Mouse (Mus musculus) cerebellum, adult 2 months (tissue): ENCODE results near the gene Nelfb. TPM values are rescaled to one million over a fixed set of nuclear protein-coding genes. Genes with fewer than 3 reads are reported as not detected.

Experiments used
- DNase-seq, 2 experiments: peaks; one replicate each; pipeline ENCODE4 v3.0.0; 2021
- H3K27ac ChIP-seq: fragments of 200-500 bp; 2 replicates; pipeline ENCODE4 v1.5.1; 2012; ENCODE audit warnings: low read length, control low read depth, inconsistent platforms; ENCODE audit not compliant: insufficient read depth
- H3K27me3 ChIP-seq: fragments of 200-500 bp; 2 replicates; pipeline ENCODE4 v1.6.1; 2012; ENCODE audit warnings: inconsistent platforms, mild to moderate bottlenecking, low read length, moderate library complexity; ENCODE audit not compliant: control insufficient read depth, insufficient read depth
- H3K4me1 ChIP-seq: fragments of 200-500 bp; 2 replicates; pipeline ENCODE4 v1.6.1; 2011; ENCODE audit warnings: low read length; ENCODE audit not compliant: control insufficient read depth, insufficient read depth
- H3K4me3 ChIP-seq: fragments of 200-500 bp; replicated peaks from 2 replicates; pipeline ENCODE3; 2011; ENCODE audit warnings: mild to moderate bottlenecking, low read depth, low read length, control low read depth; ENCODE audit not compliant: insufficient read depth
- CTCF ChIP-seq: fragments of 200-500 bp; IDR thresholded peaks from 2 replicates; pipeline ENCODE4 v1.5.1; 2011; ENCODE audit warnings: low read depth, mild to moderate bottlenecking, control low read depth, low read length, moderate library complexity, borderline replicate concordance; ENCODE audit not compliant: insufficient read depth
- POLR2A ChIP-seq: fragments of 200-500 bp; IDR thresholded peaks from 2 replicates; pipeline ENCODE4 v1.6.1; 2011; ENCODE audit warnings: low read length, control low read depth, borderline replicate concordance; ENCODE audit not compliant: insufficient read depth
- WGBS: fragments of 180-500 bp; shearing (Covaris S2); methylation state at CpG from one replicate; pipeline ENCODE4 v1.1.7; 2018; 5-methylcytosine and 5-hydroxymethylcytosine counted together
- polyA plus RNA-seq: library from polyadenylated mRNA; depleted of rRNA; stranded (reverse); fragments of >200 nt; gene quantifications from 2 replicates; pipeline ENCODE4 v1.2.3, GENCODE M21; 2012

Gene Nelfb
- polyA plus RNA-seq, 1 experiment, result 84.5 TPM

- DNase-seq, result no peak
- Histone ChIP-seq H3K27ac (no peak overlapping the region), H3K4me3 (no peak overlapping the region), H3K27me3 (no peaks in the 10 kb centered on the region), H3K4me1 (no peaks in the 10 kb centered on the region; the same call in 1 of the 2 replicates)
- TF ChIP-seq CTCF (no peak), POLR2A (no peak)
- 52% methylated on average over 4 of the region's 4 CpGs for WGBS
Observed at GRCm38 (mm10) chr2:25203631-25204214, 7.6 kb downstream of the Nelfb start.

GRCm38 (mm10) chr2:25200631-25201030, 10.7 kb downstream of the Nelfb start:
- Histone ChIP-seq H3K27ac (no peak overlapping the region), H3K4me3 (no peak overlapping the region), H3K4me1 (no peaks in the 10 kb centered on the region), H3K27me3 (no peaks in the 10 kb centered on the region)
- DNase-seq, result no peak
- no peak for TF ChIP-seq CTCF
- TF ChIP-seq POLR2A, result no peak
- 93% methylated on average over 2 of the region's 2 CpGs for WGBS

DNA sequence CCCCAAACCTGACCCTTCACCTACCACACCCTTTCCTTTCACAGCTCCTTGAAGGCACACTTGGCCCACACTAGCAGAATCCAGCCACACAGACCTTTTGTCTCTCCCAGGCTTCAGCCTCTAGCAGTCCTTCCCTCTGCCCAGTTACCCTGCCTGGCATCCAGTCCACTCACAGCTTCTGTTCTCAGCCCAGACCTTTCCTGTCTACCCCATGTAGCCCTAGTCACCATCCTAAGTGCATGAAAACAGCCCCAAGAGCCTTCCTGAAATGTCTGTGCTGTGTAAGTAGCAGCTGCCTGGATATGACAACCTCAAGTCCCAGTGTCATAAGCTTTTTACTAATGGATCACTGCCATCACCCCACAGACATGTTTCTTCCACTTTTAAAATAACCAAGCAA, 13.3 kb downstream of the Nelfb start:
- no peak for DNase-seq
- Histone ChIP-seq H3K4me1 (peaks cover 3% of the 10 kb centered on the region; the same call in 1 of the 2 replicates), H3K27ac (no peak overlapping the region), H3K4me3 (no peak overlapping the region), H3K27me3 (no peaks in the 10 kb centered on the region)
- TF ChIP-seq POLR2A, result no peak
- no peak for TF ChIP-seq CTCF

DNA sequence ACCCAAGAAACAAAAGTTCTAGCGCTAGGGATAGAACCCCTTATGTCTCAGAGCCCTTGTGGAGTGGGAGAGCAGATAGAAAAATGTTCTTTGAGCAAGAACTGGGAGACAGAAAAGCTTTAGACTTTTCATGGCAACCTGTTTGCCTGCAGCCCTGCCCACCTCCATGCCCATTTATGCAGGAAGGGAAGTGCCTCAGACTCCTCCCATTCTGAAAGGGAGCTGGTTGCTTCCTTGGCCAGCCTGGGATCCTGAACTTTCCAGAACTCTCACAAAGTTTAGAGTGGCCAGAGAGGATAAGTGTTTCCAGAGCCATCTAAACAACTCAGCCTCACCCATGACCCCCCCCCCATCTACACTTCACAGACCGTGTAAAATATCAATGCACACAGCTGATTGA, 14.1 kb downstream of the Nelfb start:
- no peak for DNase-seq
- peaks cover 3% of the 10 kb centered on the region; the same call in 1 of the 2 replicates for H3K4me1 ChIP-seq
- no peak overlapping the region for H3K27ac ChIP-seq
- no peak for TF ChIP-seq CTCF
- TF ChIP-seq POLR2A, result no peak
- 37% methylated on average over 2 of the region's 2 CpGs for WGBS
- no peak overlapping the region for H3K4me3 ChIP-seq
- no peaks in the 10 kb centered on the region for H3K27me3 ChIP-seq

DNA sequence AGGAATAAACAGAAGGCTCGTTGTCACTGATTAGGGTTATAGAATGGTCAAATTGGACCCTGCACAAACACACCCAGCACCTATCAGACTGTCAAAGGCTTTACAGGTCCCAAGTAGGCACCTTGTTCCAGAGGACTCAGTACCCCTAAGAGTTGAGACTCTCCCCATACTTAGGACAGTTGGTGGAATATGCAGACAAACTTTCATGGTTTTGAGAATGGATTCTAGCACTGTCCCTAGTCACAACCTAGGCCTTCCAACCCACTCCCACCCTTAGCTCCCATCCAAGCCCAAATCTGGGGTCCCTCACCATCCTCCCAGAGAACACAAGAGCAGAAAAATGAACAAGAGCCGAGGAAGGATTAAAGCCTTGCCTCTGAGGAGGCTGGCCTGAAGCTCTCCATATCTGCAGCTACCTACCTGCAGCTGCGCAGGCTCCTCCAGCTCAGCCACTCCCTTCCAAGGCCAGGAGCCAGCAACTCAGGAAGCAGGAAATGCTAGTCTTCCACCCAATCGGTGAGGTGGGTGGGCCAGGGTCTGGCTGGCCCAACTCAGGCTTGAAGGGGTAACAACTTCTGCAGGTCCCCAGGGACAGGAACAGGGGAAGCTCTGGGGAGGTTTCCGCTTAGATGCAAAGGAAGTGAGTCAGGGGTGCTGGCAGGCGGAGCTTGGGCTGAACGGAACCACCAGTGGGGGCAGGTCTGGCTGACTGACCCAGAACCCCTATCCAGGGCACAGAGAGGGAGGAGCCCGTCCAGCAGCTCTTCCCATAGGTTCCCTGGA, 14.9 kb downstream of the Nelfb start, which contains the start of gene Tor4a:
TSS of gene Tor4a (minus strand) at position 715 of the 783 bp plus-strand sequence.
- DNase-seq, result no peak
- Histone ChIP-seq H3K4me3 (no peak within 1 kb of the TSS), H3K27ac (no peak within 1 kb of the TSS), H3K4me1 (peaks cover 3% of the 10 kb centered on the region; the same call in 1 of the 2 replicates), H3K27me3 (no peaks in the 10 kb centered on the region)
- no peak for TF ChIP-seq CTCF
- no peak for TF ChIP-seq POLR2A
- 27% methylated on average over 8 of the region's 8 CpGs for WGBS

- no peak overlapping the region for H3K27ac ChIP-seq
- no peak overlapping the region for H3K4me3 ChIP-seq
- no peaks in the 10 kb centered on the region for H3K27me3 ChIP-seq
- peaks cover 3% of the 10 kb centered on the region; the same call in 1 of the 2 replicates for H3K4me1 ChIP-seq
- TF ChIP-seq POLR2A (no peak), CTCF (no peak)
- no peak for DNase-seq
- WGBS, result 28% methylated on average over 55 of the region's 55 CpGs
Observed at GRCm38 (mm10) chr2:25195211-25196156, 15.8 kb downstream of the Nelfb start.

- no peak overlapping the region for H3K27ac ChIP-seq
- WGBS, result 83% methylated on average over 17 of the region's 17 CpGs
- no peak for DNase-seq
Observed at GRCm38 (mm10) chr2:25194486-25195171, 16.7 kb downstream of the Nelfb start.

More at GRCm38 (mm10) chr2:25194486-25195171, 16.7 kb downstream of the Nelfb start:
- Histone ChIP-seq H3K27me3 (no peaks in the 10 kb centered on the region), H3K4me1 (peaks cover 3% of the 10 kb centered on the region; the same call in 1 of the 2 replicates), H3K4me3 (no peak overlapping the region)
- TF ChIP-seq CTCF (no peak), POLR2A (no peak)
